Mouse (Mus musculus): Measurements from ENCODE around the gene Olfr484. TPM values are rescaled to one million over a fixed set of nuclear protein-coding genes. Genes with fewer than 3 reads are reported as not detected.
"Not testable (repeated sequence)": the region's sequence is repeated elsewhere in the genome, so short reads cannot be mapped to it uniquely, and the experiment has no call there.

Olfr484 gene
- total RNA-seq (2015), result not detected in 2 replicates
- total RNA-seq (2017), result not detected in 2 replicates

- ATAC-seq (replicated peaks; ENCODE audit: poor library complexity), result no peak
Measured at GRCm38 (mm10) chr7:108127349-108127748, at the start of gene Olfr484. TSS of gene Olfr484 (minus strand) at chr7:108127449.

GRCm38 (mm10) chr7:108172642-108173041 lies 45.4 kb upstream of the Olfr484 start, which contains the start of gene Olfr486:
TSS of gene Olfr486 (minus strand) at chr7:108172742.
- not testable (repeated sequence) for ATAC-seq (replicated peaks; ENCODE audit: poor library complexity)

DNA sequence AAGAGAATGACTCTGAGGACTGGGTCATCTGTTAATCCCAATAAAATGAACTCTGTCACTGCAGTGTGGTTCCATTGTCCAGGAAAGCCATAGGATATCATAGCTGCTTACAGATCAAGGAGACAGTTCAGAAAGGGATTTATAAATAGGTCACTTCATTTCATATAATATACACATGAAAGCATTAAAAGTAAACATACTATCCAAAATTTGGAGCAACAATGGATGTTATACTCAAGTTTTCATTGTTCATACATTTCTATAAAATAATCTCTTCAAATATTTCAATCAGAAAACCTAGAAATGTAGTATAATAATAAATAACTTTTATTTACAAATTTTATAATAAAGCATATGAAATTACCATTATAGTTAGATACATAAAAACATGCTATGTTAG lies 32.5 kb upstream of the Olfr484 start, which contains the start of gene Olfr485:
TSS of gene Olfr485 (minus strand) at position 101 of the 400 bp plus-strand sequence.
- ATAC-seq (replicated peaks; ENCODE audit: poor library complexity), result no peak

DNA sequence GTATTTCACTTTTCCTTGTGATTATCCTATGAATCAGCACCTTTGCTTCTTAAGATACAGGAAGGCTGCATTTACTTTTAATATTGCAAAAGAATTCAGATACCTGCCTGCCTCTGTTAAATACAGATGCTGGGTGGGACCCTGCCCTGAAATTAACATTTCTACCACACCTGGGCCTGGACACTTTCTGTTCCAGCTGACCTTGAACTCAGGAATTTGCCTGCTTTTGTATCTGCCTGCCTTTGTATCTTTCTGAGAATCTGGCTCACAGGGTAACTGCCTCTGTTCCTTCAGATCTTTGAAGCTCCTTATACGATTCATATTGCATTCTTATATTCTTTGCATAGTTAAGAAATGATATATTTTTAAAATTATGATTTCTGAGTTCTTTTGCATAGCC lies 5.8 kb downstream of the Olfr484 start:
- no peak for ATAC-seq (replicated peaks; ENCODE audit: poor library complexity)

DNA sequence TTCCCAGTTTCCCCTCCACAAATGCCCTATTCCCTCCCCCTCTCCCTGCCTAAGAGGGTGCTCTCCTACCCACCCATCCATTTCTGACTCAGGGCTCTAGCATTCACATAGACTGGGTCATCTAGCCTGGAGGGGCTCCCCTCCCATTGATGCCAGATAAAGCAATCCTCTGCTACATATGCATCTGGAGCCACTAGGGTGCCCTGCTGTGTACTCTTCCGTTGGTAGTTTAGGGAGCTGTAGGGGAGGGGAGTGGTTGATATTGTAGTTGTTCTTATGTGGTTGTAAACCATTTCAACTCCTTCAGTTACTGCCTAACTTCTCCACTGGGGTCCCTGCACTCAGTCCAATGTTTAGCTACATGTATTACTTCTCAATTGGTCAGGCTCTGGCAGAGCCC lies 6.6 kb downstream of the Olfr484 start:
- no peak for ATAC-seq (replicated peaks; ENCODE audit: poor library complexity)

- no peak for ATAC-seq (replicated peaks; ENCODE audit: poor library complexity)
Measured at GRCm38 (mm10) chr7:108100549-108100948, 26.7 kb downstream of the Olfr484 start, which contains the start of gene Olfr483. TSS of gene Olfr483 (plus strand) at chr7:108100849.

- ATAC-seq (replicated peaks; ENCODE audit: poor library complexity), result no peak
Measured at GRCm38 (mm10) chr7:108097486-108097885, 29.8 kb downstream of the Olfr484 start, which contains the start of gene Olfr482. TSS of gene Olfr482 (minus strand) at chr7:108097586.

DNA sequence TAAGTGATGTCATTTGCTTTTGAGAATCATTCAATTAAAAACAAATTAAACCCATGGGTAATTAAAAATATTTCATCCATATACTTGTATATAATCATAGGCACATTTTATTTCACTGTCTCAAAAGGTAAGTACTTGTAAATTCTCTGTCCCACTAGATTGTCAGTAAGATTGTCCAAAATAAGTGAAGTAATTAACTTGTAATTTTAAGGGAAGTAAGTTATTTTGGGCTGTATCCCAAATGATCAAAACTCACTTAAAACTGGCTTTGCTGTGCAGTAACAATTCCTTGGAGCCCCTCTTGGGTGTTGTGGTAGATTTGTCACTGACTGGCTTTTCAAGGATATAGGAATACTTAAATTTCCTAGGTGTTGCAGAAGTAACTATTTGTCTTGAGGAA lies 47.7 kb downstream of the Olfr484 start, which contains the start of gene Olfr481:
TSS of gene Olfr481 (plus strand) at position 301 of the 400 bp plus-strand sequence.
- no peak for ATAC-seq (replicated peaks; ENCODE audit: poor library complexity)

Other genes starting within 250 kb of the Olfr484 start
- gene Olfr472, start 229.5 kb downstream of the Olfr484 start, total RNA-seq (2015), result not detected in 2 replicates
- gene Olfr472, start 229.5 kb downstream of the Olfr484 start, total RNA-seq (2017), result not detected in 2 replicates
- not detected in 2 replicates for gene Olfr473, start 197.0 kb downstream of the Olfr484 start, total RNA-seq (2015)
- not detected in 2 replicates for gene Olfr473, start 197.0 kb downstream of the Olfr484 start, total RNA-seq (2017)
- gene Olfr474, start 172.8 kb downstream of the Olfr484 start, total RNA-seq (2015), result not detected in 2 replicates
- gene Olfr474, start 172.8 kb downstream of the Olfr484 start, total RNA-seq (2017), result not detected in 2 replicates
- not detected in 2 replicates for gene Olfr476, start 162.6 kb downstream of the Olfr484 start, total RNA-seq (2015)
- gene Olfr476, start 162.6 kb downstream of the Olfr484 start, total RNA-seq (2017), result not detected in 2 replicates
- not detected in 2 replicates for gene Olfr477, start 140.8 kb downstream of the Olfr484 start, total RNA-seq (2015)
- not detected in 2 replicates for gene Olfr477, start 140.8 kb downstream of the Olfr484 start, total RNA-seq (2017)
- gene Olfr478, start 93.5 kb downstream of the Olfr484 start, total RNA-seq (2015), result not detected in 2 replicates
- gene Olfr478, start 93.5 kb downstream of the Olfr484 start, total RNA-seq (2017), result not detected in 2 replicates
- not detected in 2 replicates for gene Olfr479, start 76.8 kb downstream of the Olfr484 start, total RNA-seq (2015)
- gene Olfr479, start 76.8 kb downstream of the Olfr484 start, total RNA-seq (2017), result not detected in 2 replicates
- gene Olfr480, start 60.1 kb downstream of the Olfr484 start, total RNA-seq (2015), result not detected in 2 replicates
- gene Olfr480, start 60.1 kb downstream of the Olfr484 start, total RNA-seq (2017), result not detected in 2 replicates
- not detected in 2 replicates for gene Olfr481, start 47.6 kb downstream of the Olfr484 start, total RNA-seq (2015)
- gene Olfr481, start 47.6 kb downstream of the Olfr484 start, total RNA-seq (2017), result not detected in 2 replicates
- gene Olfr482, start 29.9 kb downstream of the Olfr484 start, total RNA-seq (2015), result not detected in 2 replicates
- 0.04 TPM in 1 of 2 replicates, not detected in the other for gene Olfr482, start 29.9 kb downstream of the Olfr484 start, total RNA-seq (2017)
- gene Olfr483, start 26.6 kb downstream of the Olfr484 start, total RNA-seq (2015), result not detected in 2 replicates
- gene Olfr483, start 26.6 kb downstream of the Olfr484 start, total RNA-seq (2017), result not detected in 2 replicates
- gene Olfr485, start 32.4 kb upstream of the Olfr484 start, total RNA-seq (2015), result not detected in 2 replicates
- not detected in 2 replicates for gene Olfr485, start 32.4 kb upstream of the Olfr484 start, total RNA-seq (2017)
- not detected in 2 replicates for gene Olfr486, start 45.3 kb upstream of the Olfr484 start, total RNA-seq (2015)
- not detected in 2 replicates for gene Olfr486, start 45.3 kb upstream of the Olfr484 start, total RNA-seq (2017)
- gene Olfr487, start 87.2 kb upstream of the Olfr484 start, total RNA-seq (2015), result not detected in 2 replicates
- not detected in 2 replicates for gene Olfr487, start 87.2 kb upstream of the Olfr484 start, total RNA-seq (2017)
- gene Olfr488, start 130.9 kb upstream of the Olfr484 start, total RNA-seq (2015), result not detected in 2 replicates
- gene Olfr488, start 130.9 kb upstream of the Olfr484 start, total RNA-seq (2017), result not detected in 2 replicates
- not detected in 2 replicates for gene Olfr490, start 161.5 kb upstream of the Olfr484 start, total RNA-seq (2015)
- gene Olfr490, start 161.5 kb upstream of the Olfr484 start, total RNA-seq (2017), result not detected in 2 replicates
- not detected in 2 replicates for gene Olfr491, start 186.0 kb upstream of the Olfr484 start, total RNA-seq (2015)
- not detected in 2 replicates for gene Olfr491, start 186.0 kb upstream of the Olfr484 start, total RNA-seq (2017)
- gene Olfr492, start 196.2 kb upstream of the Olfr484 start, total RNA-seq (2015), result not detected in 2 replicates
- not detected in 2 replicates for gene Olfr492, start 196.2 kb upstream of the Olfr484 start, total RNA-seq (2017)
- gene Olfr493, start 219.5 kb upstream of the Olfr484 start, total RNA-seq (2015), result not detected in 2 replicates
- not detected in 2 replicates for gene Olfr493, start 219.5 kb upstream of the Olfr484 start, total RNA-seq (2017)
- not detected in 2 replicates for gene Olfr494, start 237.9 kb upstream of the Olfr484 start, total RNA-seq (2015)
- not detected in 2 replicates for gene Olfr494, start 237.9 kb upstream of the Olfr484 start, total RNA-seq (2017)